Mouse (Mus musculus) neural tube, embryonic 10.5 days (tissue): Measurements from ENCODE around the gene Hap1.
"Not testable (repeated sequence)": the region's sequence is repeated elsewhere in the genome, so short reads cannot be mapped to it uniquely, and the experiment has no call there.

Experiments
- DNase-seq: peaks from one replicate; pipeline ENCODE4 v3.0.0-alpha.2; 2017; ENCODE audit warnings: low spot score; ENCODE audit errors: extremely low spot score

Gene Hap1

DNA sequence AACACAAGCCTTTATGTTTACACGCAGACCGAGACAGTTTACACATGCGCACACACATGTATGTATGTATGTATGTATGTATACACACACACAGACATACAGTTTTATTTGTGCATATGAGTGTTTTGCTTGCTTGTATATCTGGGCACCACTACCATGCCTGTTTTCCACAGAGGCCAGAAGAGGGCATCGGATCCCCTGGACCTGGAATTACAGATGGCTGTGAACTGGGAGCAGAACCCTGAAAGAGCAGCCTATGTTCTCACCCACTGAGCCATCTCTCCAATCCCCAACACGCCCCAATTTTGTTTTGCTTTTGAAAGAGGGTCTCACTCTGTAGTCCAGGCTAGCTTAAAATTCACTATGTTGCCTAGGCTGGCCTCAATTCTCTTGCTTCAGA lies 1.5 kb upstream of the Hap1 start:
- DNase-seq, result no peak

DNA sequence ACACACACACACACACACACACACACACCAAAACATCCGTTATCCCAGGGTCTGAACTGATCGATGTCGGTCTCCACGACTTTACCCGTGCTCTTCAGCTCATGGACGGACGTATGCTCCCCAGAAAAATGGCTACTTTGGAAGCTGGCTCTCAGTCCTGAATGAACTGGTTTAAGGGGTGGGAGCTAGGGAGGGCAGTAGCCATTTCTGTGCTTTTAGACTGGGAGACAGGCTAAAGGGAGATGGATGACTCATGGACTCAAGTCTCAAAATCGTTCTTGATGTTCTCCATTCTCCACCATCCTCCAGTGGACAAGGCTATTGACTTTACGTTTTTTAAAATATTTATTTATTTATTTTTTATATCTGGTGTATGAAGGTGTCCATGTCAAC lies 887 bp upstream of the Hap1 start:
- no peak for DNase-seq

DNA sequence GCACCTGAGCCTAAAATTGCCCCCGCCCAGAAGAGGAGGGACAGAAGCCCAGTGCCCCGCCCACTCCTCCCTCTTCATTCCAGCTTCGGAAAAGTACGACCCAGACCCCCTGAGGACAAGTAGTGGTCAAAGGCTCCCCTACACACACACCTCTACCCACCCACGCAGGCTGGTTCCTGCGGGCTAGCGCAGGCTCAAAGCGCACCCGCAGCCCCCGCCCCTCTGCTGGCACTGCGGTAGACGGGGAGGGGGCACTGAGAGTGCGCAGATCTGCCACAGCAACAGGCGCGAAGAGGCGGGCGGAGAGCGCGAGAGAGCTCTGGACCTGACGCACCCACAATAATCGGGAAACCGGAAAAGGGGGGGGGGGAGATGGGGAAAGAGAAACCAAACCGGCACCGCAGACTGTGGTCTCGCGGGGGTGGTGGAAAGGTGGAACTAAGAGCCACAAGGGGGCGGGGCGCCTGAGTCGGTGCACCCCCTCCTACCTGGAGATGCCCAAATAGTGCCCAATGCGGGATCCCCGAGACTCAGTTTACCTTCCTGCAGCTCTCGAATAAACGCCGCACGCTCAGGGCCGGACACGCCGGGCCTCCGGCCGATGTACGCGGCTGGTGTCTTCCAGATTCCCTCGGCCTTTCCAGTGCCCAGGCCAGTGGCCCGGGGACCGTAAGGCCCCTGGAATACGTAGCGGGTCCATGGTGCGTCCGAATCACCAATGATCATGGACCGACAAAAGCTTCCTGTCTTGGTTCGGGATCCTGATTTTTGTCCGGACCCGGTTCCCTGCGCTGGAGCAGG lies 577 bp downstream of the Hap1 start:
- DNase-seq, result peak; percentile 35

DNA sequence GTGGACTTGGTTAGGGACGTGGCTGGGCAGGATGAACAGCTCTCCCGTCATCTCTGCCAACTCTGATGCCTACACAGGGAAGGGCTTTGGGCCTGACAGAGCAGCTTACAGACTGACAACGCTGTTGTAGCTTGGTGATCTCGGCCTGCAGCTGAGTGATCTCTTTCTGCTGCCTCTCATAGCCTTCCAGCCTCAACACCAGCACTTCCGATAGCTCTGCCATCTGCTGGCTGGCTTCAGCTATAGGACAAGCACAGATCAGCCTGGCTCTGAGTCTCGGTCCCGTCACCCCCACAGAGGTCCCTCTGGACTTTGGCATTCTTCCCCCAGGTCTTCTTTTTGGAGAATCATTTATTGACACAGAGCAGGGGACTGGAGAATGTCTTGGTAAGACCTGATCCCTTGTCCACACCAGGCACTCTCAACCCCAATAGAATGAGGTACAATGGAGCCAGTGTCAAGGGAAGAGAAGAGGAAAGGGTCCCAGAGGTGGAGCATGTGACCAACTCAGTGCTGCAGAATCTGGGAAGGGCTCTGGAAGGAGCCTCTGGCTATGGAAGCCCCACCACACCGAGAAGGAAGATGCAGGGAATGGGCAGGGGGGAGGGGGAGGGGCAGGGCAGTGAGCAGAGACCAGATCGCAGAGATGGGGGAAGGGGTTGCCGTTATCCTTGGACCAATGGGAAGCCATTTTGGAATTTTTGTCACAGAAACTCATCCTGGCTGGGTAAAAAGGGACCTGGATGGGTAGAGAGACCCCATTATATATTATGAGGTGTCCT lies 3.7 kb downstream of the Hap1 start:
- no peak for DNase-seq

DNA sequence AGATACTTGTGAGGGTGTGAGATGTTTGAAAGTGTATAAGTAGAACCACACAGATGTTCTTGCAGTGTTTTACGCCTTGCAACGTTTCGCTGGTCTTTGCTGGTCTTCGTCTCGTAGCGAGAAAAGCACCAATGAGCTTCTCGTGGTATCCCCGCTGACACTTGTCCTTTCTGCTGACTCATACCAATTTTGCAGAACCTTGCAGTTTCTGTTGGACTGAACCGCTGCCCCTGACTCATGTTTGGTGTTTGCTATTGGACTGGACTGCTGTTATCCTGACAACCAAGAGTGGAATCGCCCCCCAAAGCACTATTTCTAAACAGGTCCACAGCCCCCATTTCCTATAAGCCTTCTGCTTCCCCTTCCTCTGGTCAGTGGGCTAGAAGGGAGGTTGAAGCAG lies 11.7 kb downstream of the Hap1 start:
- no peak for DNase-seq

DNA sequence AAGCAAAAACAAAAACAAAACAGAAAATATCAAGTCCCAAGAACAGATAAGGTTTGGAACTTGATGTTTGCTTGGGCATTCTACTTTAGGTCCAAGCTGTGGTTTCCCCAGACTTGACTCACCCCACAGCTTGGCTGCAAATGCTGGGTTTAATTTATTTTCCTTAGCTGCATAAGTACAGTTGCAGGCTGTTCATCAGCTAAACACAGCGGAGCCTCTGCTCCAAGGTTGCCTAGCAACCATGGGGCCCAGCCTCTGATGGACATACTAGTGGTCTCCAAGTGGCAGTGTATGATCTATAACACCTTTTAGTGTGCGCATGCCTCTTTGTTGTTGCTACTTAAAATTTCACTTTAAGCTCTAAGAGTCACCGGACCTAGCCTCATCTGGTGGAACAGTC lies 20.2 kb downstream of the Hap1 start:
- DNase-seq, result no peak

DNA sequence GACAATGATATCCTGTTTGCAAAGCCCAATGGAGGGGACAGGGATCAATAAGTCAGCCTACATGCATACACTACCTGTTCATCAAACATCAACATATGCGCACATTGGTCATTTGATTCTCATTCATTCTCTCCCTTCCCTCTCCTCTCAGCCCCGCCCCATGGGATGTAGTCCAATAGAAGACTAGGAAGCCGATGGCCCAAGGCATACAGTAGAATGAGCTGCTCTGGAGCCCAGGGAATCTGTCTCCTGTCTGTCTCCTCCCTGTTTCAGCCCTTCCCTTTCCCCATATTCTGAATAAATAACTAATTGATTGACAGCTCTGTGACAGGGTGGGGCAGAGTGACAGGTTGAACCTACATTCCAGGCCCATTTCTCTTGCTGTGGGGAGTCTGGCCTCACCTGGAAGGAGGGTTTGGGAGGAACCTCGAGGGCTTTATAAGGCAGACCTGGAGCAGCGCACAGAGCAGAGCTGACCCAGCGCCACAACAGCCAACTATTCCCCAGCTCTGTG lies 21.9 kb downstream of the Hap1 start, which contains the start of gene Gast:
Gene Gast, plus strand, starts transcription at position 464 of the 514 bp plus-strand sequence.
- no peak for DNase-seq

DNA sequence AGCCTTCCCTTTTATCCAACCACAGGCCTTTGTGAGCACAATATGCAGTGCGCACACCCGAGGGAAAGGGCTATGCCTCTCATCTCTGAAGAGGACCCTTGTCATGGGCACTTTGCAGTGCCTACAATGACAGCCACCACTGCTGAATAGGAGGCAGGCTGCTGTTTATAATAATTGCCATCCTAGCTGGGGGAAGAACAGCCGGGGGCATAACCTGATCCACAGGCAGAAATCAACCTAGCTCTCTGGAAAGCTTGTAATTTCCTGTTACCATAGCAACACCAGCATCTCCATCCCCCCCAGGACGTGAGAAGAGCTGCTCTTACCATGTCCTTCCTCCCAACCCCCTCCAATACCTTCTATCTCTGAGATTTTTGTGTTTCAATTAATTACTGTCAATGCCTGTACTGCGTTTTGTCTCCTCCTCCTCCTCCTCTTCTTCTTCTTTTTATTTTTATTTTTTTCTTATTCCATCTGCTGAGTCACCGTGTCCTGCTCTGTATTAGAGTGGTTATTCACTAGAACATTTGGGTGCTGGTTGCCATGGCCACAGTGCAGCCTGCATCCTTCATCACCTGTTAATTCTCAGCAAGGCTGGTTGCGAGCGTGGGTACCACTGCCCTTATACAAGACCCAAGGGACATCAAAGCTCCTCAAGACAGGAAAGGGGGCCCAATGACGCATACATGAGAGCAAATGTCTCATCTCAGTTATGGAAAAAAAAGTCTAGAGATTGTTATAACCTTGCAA lies 23.0 kb downstream of the Hap1 start:
- DNase-seq, result no peak

DNA sequence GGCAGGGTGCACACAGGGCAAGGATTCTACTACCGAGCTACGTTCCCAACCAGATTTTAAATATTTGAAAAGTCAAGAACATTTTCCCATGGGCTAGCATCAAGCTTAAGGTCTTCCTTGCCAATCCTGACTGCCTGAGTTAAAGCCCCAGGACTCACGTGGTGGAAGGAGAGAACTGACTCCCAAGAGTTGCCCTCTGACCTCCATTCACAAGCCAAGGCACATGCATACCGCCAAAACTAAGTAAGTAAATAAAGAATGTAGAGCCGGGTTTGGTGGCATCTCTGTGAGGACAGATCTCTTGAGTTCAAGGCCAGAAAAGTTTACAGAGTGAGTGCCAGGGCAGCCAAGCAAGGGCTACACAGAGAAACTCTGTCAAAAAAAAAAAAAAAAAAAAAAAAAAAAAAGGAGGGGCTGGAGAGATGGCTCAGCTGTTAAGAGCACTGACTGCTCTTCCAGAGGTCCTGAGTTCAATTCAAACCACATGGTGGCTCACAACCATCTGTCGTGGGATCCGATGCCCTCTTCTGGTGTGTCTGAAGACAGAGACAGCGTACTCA lies 25.0 kb downstream of the Hap1 start:
- DNase-seq, result not testable (repeated sequence)

DNA sequence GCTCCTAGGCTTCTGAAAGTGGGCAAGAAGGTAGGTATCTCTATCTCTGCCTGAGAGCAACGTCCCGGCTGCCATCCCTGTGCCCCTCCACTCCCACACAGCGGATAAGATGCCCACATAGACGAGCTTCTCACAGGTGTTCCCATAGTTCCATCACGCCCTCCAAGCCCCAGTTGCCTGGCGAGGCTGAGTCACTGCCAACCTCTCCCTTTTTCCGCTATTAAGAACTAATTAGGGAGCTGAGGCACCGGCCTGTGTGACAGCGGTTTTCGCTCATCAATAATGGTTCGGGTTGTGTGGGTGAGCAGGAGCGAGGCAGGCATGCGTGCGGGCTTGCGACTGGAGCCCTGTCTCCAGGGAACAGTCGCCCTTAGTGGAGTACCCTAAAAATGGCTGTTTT lies 25.7 kb downstream of the Hap1 start:
- DNase-seq, result no peak

DNA sequence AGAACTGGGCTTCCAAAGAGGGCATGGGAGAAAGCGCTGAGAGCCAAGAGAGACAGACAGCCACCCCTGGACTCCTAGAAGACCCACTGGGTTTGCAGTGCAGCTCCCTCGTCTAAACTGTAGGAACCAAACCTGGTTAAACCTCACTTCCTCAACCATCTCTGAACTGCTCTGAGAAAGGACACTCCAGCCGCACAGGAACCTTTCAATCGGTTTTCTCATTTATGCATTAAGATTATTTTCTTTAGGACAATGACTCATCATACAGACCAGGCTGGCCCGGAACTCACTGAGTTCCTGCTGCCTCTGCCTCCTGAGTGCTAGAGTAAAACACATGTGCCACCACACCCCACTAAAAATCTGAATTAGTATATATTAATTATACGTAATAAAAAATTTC lies 28.2 kb downstream of the Hap1 start:
- no peak for DNase-seq

DNA sequence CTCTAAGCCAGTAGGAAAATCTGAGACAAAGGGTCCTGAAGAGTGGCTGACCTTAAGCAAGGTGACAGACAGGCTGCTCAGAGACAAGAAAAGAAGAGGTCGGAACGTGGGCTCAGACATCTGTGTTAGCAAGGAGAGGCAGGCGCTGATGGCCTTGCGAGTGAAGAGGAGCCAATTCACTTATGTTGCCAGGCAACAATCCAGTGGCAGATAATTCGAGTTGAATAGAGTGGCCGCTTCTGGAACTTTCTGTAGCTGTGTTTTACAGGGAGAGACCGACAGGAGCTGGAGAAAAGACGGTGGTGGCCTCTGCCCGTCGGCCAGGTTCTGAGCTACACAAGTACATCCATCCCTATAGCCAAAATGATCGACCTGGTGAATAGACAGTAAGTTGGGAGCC lies 28.6 kb downstream of the Hap1 start:
- DNase-seq, result no peak

DNA sequence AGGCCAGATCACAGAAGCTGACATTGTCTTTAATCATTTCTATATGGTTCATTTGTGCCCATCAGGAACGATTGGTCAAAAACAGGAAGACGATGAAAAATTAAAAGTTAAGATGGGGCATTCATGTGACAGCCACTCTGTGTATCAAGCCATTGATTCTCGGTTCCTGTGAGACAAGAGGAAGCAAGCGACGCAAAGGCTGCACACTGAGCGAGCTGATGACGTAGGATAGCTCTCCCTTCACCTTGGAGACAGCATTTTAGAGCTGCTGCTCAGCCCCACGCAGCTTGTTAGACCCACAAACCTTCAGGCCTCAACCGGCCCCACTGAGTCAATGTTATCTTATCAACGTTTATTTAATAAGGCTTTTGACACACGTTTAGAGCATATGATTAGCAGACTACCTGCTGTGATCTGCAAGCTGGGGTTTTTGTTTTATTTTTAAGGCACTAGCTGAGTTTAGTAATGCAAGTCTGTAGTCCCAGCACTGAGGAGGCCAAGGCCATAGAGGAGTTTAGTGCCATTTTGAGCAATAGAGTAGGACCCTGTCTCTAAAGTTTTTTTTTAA lies 30.8 kb downstream of the Hap1 start:
- DNase-seq, result no peak

DNA sequence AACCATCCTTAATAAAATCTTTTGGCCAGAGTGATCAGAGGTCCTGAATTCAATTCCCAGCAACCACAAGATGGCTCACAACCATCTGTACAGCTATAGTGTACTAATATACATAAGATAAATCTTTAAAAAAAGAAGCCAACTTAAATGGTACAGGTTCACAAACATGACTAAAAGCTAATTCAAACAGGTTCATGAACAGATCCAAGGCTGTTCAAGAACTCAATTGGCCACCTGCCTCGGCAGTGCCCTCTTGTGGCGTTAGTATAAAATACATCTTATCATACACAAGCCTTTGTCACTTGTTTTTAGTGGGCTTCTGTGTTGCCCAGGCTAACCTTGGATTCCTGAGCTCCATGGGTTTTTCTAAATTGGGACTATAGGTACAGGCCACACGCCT lies 32.4 kb downstream of the Hap1 start:
- peak; percentile 43 for DNase-seq

DNA sequence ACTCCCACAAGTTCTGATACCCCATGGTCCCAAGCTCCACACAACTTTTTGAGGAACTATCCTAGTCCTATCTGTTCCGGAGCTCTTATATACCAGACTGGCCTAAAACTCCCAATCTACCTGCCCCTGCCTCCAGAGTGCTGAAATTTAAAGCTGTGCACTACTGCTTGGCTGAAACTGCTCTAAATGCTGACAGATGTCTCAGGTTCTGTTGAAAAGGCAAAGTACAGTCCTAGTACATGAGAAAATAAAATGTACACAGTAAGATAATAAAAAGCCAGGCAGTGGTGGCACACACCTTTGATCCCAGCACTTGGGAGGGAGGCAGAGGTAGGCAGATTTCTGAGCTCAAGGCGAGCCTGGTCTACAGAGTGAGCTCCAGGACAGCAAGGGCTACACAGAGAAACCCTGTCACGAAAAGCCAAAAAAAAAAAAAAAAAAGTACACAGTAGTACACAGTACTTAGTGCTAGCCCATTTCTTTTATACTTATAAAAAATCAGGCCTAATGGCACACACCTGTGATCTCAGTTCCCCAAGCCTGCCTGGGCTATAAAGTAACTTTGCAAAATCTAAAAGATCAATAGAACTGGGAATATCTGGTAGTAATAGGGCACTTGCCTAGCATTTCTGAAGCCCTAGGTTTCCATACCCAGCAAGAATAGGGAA lies 33.2 kb downstream of the Hap1 start:
- DNase-seq, result no peak

DNA sequence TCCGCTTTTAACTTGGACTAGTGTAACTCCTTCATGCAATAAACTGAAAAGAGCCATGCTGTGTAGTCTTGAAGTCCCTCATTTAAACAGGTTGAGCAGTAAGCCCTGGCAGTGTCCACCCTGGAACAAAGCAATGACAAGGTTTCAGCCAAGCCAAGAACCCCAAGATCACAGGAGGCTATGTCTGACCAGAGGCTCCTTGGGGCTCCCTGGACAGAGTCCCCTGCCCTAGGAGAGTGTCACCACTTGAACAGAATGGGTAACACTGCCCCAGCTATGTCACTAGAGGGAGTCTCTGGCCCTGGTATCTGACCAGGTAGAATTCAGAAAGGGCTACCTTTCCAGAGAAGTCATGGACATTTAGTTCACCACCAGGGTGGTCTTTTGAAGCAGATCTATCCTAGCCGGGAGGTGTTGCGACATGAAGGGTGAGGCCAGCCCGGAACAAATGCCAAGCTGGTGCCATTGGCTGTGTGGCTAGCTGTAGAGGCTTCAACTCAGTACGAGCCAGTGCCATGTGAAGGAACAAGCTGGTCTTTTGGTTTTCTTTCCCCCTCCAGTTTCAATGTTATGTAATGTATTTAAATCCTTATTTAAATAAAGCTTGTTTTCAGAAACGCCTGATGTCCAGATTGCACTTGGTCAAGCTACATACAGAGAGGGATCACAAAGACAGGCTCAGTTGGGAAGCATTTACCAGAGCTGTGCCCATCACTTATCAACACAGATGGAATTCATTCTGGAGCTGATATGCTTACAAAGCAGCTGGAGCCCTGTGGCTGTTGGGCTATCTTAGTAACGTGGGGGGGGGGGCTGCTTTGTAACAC lies 34.2 kb downstream of the Hap1 start:
- not testable (repeated sequence) for DNase-seq

DNA sequence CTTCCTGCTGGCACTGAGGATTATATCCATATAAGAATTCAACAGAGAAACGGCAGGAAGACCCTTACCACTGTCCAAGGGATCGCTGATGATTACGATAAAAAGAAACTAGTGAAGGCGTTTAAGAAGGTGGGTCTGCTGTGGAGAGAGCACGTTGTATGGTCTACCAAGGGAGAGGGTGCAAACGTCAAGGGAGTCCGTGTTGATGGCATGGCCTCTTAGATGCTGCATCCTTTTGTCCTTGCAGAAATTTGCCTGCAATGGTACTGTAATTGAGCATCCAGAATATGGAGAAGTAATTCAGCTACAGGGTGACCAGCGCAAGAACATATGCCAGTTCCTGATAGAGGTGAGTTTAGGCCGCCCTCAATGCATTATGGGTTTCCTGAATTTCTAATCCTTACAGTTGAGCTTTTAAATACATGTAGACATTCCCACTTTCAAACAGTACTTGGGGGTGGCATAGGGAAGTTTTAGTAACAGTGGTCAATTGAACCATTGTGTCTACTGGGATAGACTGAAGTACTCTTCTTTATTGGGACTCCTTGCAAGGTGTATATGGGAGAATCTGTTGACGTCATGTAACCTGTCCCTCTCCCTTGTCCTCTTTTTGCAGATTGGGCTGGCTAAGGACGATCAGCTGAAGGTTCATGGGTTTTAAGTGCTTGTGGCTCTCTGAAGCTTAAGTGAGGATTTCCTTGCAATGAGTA lies 35.1 kb downstream of the Hap1 start:
- DNase-seq, result not testable (repeated sequence)

DNA sequence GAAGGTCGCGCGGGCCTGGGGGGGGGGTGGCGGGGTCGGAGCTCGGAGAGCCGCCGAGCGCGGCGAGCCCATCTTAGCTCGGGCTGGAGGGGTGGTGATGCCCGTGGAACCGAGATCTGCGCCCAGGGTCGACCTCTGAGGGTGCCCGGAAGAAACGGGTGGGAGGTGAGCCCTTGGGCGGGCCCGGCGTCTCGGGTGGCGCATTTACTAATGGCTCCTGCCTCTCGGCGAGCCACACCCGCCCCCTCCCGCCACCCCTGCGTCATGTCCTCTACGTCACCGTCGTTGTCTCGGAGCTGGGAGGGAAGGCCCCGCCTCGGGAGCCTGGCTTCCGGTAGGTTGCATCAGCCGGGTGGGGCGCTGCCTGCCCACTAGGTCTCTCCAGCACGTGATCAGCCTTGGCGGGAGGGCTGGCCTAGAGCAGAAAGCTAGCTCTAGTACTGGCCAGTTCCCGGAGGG lies 35.7 kb downstream of the Hap1 start:
- DNase-seq, result peak; percentile 98
